Mouse (Mus musculus): Measurements from ENCODE around the gene Coq2. TPM values are rescaled to one million over a fixed set of nuclear protein-coding genes. Genes with fewer than 3 reads are reported as not detected.

The Coq2 gene
- polyA plus RNA-seq, 1 experiment from 2014 or later: 25.8 TPM

GRCm38 (mm10) chr5:100607090-100607762, 67.7 kb downstream of the Coq2 start:
- DNase-seq (no peak), ATAC-seq (no peak)
- no peak for TF ChIP-seq CTCF (IDR thresholded peaks at IDR 0.05; ENCODE audit: low read depth)
- no peak for TF ChIP-seq EP300 (IDR thresholded peaks at IDR 0.05; ENCODE audit: low read depth)
- Histone ChIP-seq H3K4me2 (ENCODE audit: low read depth, low read length) (no peak overlapping the region), H3K27ac (ENCODE audit: low read depth) (0 out of 2 replicates have a peak overlapping the region, but pooled peaks have one; percentile 18), H3K36me3 (replicated peaks; ENCODE audit: insufficient read depth, low read length) (no peaks in the 10 kb centered on the region), H3K4me3 (ENCODE audit: low read depth, low read length) (no peak overlapping the region), H3K9ac (replicated peaks) (no peak overlapping the region), H3K4me1 (ENCODE audit: insufficient read depth) (peaks cover 8% of the 10 kb centered on the region; the same call in 1 of the 2 replicates), H3K27me3 (ENCODE audit: insufficient read depth, low read length) (no peaks in the 10 kb centered on the region), H3K9me3 (ENCODE audit: low read length) (no peaks in the 10 kb centered on the region)
- WGBS (ENCODE audit: insufficient replicate concordance): 62% methylated on average over 4 of the region's 4 CpGs

- Histone ChIP-seq H3K9me3 (ENCODE audit: low read length) (no peaks in the 10 kb centered on the region), H3K9ac (replicated peaks) (0 out of 2 replicates have a peak overlapping the region, but pooled peaks have one; percentile 1), H3K27ac (ENCODE audit: low read depth) (peak overlapping the region; percentile 34; the same call in 1 of the 2 replicates), H3K36me3 (replicated peaks; ENCODE audit: insufficient read depth, low read length) (no peaks in the 10 kb centered on the region), H3K27me3 (ENCODE audit: insufficient read depth, low read length) (no peaks in the 10 kb centered on the region), H3K4me1 (ENCODE audit: insufficient read depth) (peaks cover 11% of the 10 kb centered on the region; the same call in 1 of the 2 replicates), H3K4me2 (ENCODE audit: low read depth, low read length) (peak overlapping the region; percentile 31), H3K4me3 (ENCODE audit: low read depth, low read length) (no peak overlapping the region)
- DNase-seq (no peak), ATAC-seq (peak; percentile 41; the same call in 1 of the 2 replicates)
- TF ChIP-seq EP300 (IDR thresholded peaks at IDR 0.05; ENCODE audit: low read depth) (no peak), CTCF (IDR thresholded peaks at IDR 0.05; ENCODE audit: low read depth) (no peak)
- WGBS (ENCODE audit: insufficient replicate concordance): 52% methylated on average over 9 of the region's 9 CpGs
Measured at GRCm38 (mm10) chr5:100605828-100606229, 69.1 kb downstream of the Coq2 start.

Other genes with a start within 250 kb of the Coq2 start
- gene Lin54, start 174.5 kb downstream of the Coq2 start, polyA plus RNA-seq (2015; fragmentation: Nextera tagmentation; extraction: Ambion mirVana): 4.2 and 4.7 TPM in 2 replicates
- 48.5 and 50.1 TPM in 2 replicates for gene Cops4, start 156.8 kb downstream of the Coq2 start, polyA plus RNA-seq (2015; fragmentation: Nextera tagmentation; extraction: Ambion mirVana)
- gene Plac8, start 102.9 kb downstream of the Coq2 start, polyA plus RNA-seq (2015; fragmentation: Nextera tagmentation; extraction: Ambion mirVana): 104 and 109 TPM in 2 replicates
- gene Hpse, start 44.6 kb upstream of the Coq2 start, polyA plus RNA-seq (2015; fragmentation: Nextera tagmentation; extraction: Ambion mirVana): 3.0 and 3.2 TPM in 2 replicates
- 4.0 and 5.6 TPM in 2 replicates for gene Helq, start 123.5 kb upstream of the Coq2 start, polyA plus RNA-seq (2015; fragmentation: Nextera tagmentation; extraction: Ambion mirVana)
- gene Mrps18c, start 123.5 kb upstream of the Coq2 start, polyA plus RNA-seq (2015; fragmentation: Nextera tagmentation; extraction: Ambion mirVana): 126 and 127 TPM in 2 replicates
- 11.4 and 11.8 TPM in 2 replicates for gene Abraxas1, start 145.8 kb upstream of the Coq2 start, polyA plus RNA-seq (2015; fragmentation: Nextera tagmentation; extraction: Ambion mirVana)
- gene Gpat3, start 170.6 kb upstream of the Coq2 start, polyA plus RNA-seq (2015; fragmentation: Nextera tagmentation; extraction: Ambion mirVana): 12.2 and 21.2 TPM in 2 replicates